Mouse (Mus musculus): Measurements from ENCODE around the gene Acmsd.

- TF ChIP-seq CTCF (conservative IDR thresholded peaks at IDR 0.05; ENCODE audit: low read length) (peak; percentile 55), NANOG (IDR thresholded peaks at IDR 0.05; ENCODE audit: borderline replicate concordance, low read length) (no peak), POU5F1 (IDR thresholded peaks at IDR 0.05; ENCODE audit: borderline replicate concordance, low read length) (no peak)
Observed at GRCm38 (mm10) chr1:127696533-127696932, 32.7 kb upstream of the Acmsd start.

Data from E14TG2a.4 (cell line).